Mouse (Mus musculus) neural tube, embryonic 13.5 days (tissue): Measurements from ENCODE around the gene 4930415O20Rik. TPM values are rescaled to one million over a fixed set of nuclear protein-coding genes. Genes with fewer than 3 reads are reported as not detected.

ENCODE experiments used
- ATAC-seq: fragments of 200-750 bp; cut with Nextera tagmentation; 2 replicates; pipeline ENCODE4 v1.8.0; 2017; ENCODE audit warnings: low read depth, mild to moderate bottlenecking, moderate TSS enrichment, moderate library complexity
- H3K27ac ChIP-seq: fragments of 300-500 bp; sonication (generic); replicated peaks from 2 replicates; pipeline ENCODE4 v1.5.1; 2015; ENCODE audit warnings: moderate library complexity, mild to moderate bottlenecking, inconsistent platforms
- H3K27me3 ChIP-seq: fragments of 300-500 bp; sonication (generic); 2 replicates; pipeline ENCODE4 v1.6.1; 2015; ENCODE audit warnings: mild to moderate bottlenecking, inconsistent platforms
- H3K36me3 ChIP-seq: fragments of 300-500 bp; sonication (generic); 2 replicates; pipeline ENCODE4 v1.6.1; 2015; ENCODE audit warnings: mild to moderate bottlenecking, inconsistent platforms
- H3K4me1 ChIP-seq: fragments of 300-500 bp; sonication (generic); replicated peaks from 2 replicates; pipeline ENCODE4 v1.6.1; 2015; ENCODE audit warnings: inconsistent platforms
- H3K4me2 ChIP-seq: fragments of 300-500 bp; sonication (generic); 2 replicates; pipeline ENCODE4 v1.6.1; 2015; ENCODE audit warnings: inconsistent platforms, mild to moderate bottlenecking, moderate library complexity
- H3K4me3 ChIP-seq: fragments of 300-500 bp; sonication (generic); 2 replicates; pipeline ENCODE4 v1.5.1; 2015; ENCODE audit warnings: mild to moderate bottlenecking, inconsistent platforms
- H3K9ac ChIP-seq: fragments of 300-500 bp; sonication (generic); 2 replicates; pipeline ENCODE4 v1.6.1; 2015; ENCODE audit warnings: moderate library complexity, mild to moderate bottlenecking, inconsistent platforms
- H3K9me3 ChIP-seq: fragments of 300-500 bp; sonication (generic); 2 replicates; pipeline ENCODE4 v1.6.1; 2016; ENCODE audit warnings: inconsistent platforms
- WGBS: fragments of 180-500 bp; shearing (Covaris S2); methylation state at CpG from one replicate; pipeline ENCODE4 v1.1.7; 2015; 5-methylcytosine and 5-hydroxymethylcytosine counted together
- polyA plus RNA-seq: library from polyadenylated mRNA; unstranded; fragments of >200 nt; fragmentation: Nextera tagmentation; extraction: Ambion mirVana; gene quantifications from 2 replicates; pipeline ENCODE4 v1.2.1, GENCODE M21; 2015

Gene 4930415O20Rik
- polyA plus RNA-seq, 1 experiment from 2014 or later: not detected

GRCm38 (mm10) chr15:98596609-98597008, 25.8 kb downstream of the 4930415O20Rik start:
- H3K27me3 ChIP-seq: no peaks in the 10 kb centered on the region
- no peak overlapping the region for H3K27ac ChIP-seq
- H3K9me3 ChIP-seq: no peaks in the 10 kb centered on the region
- 0 out of 2 replicates have a peak, but pooled peaks cover 4% of the 10 kb centered on the region for H3K4me1 ChIP-seq
- peaks cover 96% of the 10 kb centered on the region for H3K36me3 ChIP-seq
- no peak for ATAC-seq
- 95% methylated on average over 14 of the region's 14 CpGs for WGBS
- H3K4me2 ChIP-seq: no peak overlapping the region
- H3K4me3 ChIP-seq: no peak overlapping the region
- no peak overlapping the region for H3K9ac ChIP-seq

- Histone ChIP-seq H3K27me3 (no peaks in the 10 kb centered on the region), H3K4me1 (peaks cover 28% of the 10 kb centered on the region), H3K4me2 (no peak overlapping the region), H3K9ac (no peak overlapping the region), H3K27ac (no peak overlapping the region), H3K9me3 (no peaks in the 10 kb centered on the region), H3K4me3 (no peak overlapping the region), H3K36me3 (peaks cover 86% of the 10 kb centered on the region)
- WGBS: 83% methylated on average over 12 of the region's 12 CpGs
- no peak for ATAC-seq
Measured at GRCm38 (mm10) chr15:98600036-98600709, 29.4 kb downstream of the 4930415O20Rik start.

GRCm38 (mm10) chr15:98601832-98602190, 31.0 kb downstream of the 4930415O20Rik start:
- 84% methylated on average over 7 of the region's 7 CpGs for WGBS
- H3K9me3 ChIP-seq: no peaks in the 10 kb centered on the region
- H3K4me1 ChIP-seq: peaks cover 37% of the 10 kb centered on the region
- ATAC-seq: no peak
- no peaks in the 10 kb centered on the region for H3K27me3 ChIP-seq
- H3K4me2 ChIP-seq: peak overlapping the region; percentile 27
- H3K9ac ChIP-seq: peak overlapping the region; percentile 54; the same call in 1 of the 2 replicates
- peaks cover 70% of the 10 kb centered on the region for H3K36me3 ChIP-seq
- H3K27ac ChIP-seq: no peak overlapping the region
- no peak overlapping the region for H3K4me3 ChIP-seq

GRCm38 (mm10) chr15:98602191-98602881, 31.5 kb downstream of the 4930415O20Rik start:
- WGBS: 66% methylated on average over 13 of the region's 13 CpGs
- peaks cover 65% of the 10 kb centered on the region for H3K36me3 ChIP-seq
- no peak overlapping the region for H3K27ac ChIP-seq
- H3K4me3 ChIP-seq: no peak overlapping the region
- no peaks in the 10 kb centered on the region for H3K9me3 ChIP-seq
- no peak for ATAC-seq
- H3K4me1 ChIP-seq: peaks cover 42% of the 10 kb centered on the region
- no peaks in the 10 kb centered on the region for H3K27me3 ChIP-seq
- H3K4me2 ChIP-seq: peak overlapping the region; percentile 27
- H3K9ac ChIP-seq: peak overlapping the region; percentile 54

- WGBS: 54% methylated on average over 4 of the region's 4 CpGs
- H3K4me2 ChIP-seq: peak overlapping the region; percentile 27
Measured at GRCm38 (mm10) chr15:98602921-98603458, 32.2 kb downstream of the 4930415O20Rik start.

GRCm38 (mm10) chr15:98604041-98604575, 33.3 kb downstream of the 4930415O20Rik start:
- H3K4me2 ChIP-seq: no peak overlapping the region
- no peak for ATAC-seq
- WGBS: 94% methylated on average over 24 of the region's 24 CpGs

More at GRCm38 (mm10) chr15:98602921-98603458, 32.2 kb downstream of the 4930415O20Rik start:
- ATAC-seq: no peak
- Histone ChIP-seq H3K9ac (peak overlapping the region; percentile 54; the same call in 1 of the 2 replicates), H3K4me1 (peaks cover 49% of the 10 kb centered on the region), H3K4me3 (no peak overlapping the region), H3K27me3 (no peaks in the 10 kb centered on the region), H3K9me3 (no peaks in the 10 kb centered on the region), H3K36me3 (peaks cover 58% of the 10 kb centered on the region), H3K27ac (no peak overlapping the region)

GRCm38 (mm10) chr15:98606051-98606536, 35.3 kb downstream of the 4930415O20Rik start:
- Histone ChIP-seq H3K27ac (no peak overlapping the region), H3K36me3 (peaks cover 30% of the 10 kb centered on the region), H3K9ac (0 out of 2 replicates have a peak overlapping the region, but pooled peaks have one; percentile 17), H3K4me3 (no peak overlapping the region), H3K27me3 (no peaks in the 10 kb centered on the region), H3K9me3 (no peaks in the 10 kb centered on the region), H3K4me2 (no peak overlapping the region), H3K4me1 (peaks cover 63% of the 10 kb centered on the region)
- WGBS: 93% methylated on average over 12 of the region's 12 CpGs
- no peak for ATAC-seq

More at GRCm38 (mm10) chr15:98604041-98604575, 33.3 kb downstream of the 4930415O20Rik start:
- Histone ChIP-seq H3K4me1 (peaks cover 57% of the 10 kb centered on the region), H3K9me3 (no peaks in the 10 kb centered on the region), H3K27me3 (no peaks in the 10 kb centered on the region), H3K9ac (no peak overlapping the region), H3K4me3 (no peak overlapping the region), H3K27ac (no peak overlapping the region), H3K36me3 (peaks cover 48% of the 10 kb centered on the region)

- no peak overlapping the region for H3K4me3 ChIP-seq
- H3K36me3 ChIP-seq: peaks cover 24% of the 10 kb centered on the region
- no peaks in the 10 kb centered on the region for H3K27me3 ChIP-seq
- H3K4me2 ChIP-seq: peak overlapping the region; percentile 81
- no peak for ATAC-seq
- H3K9me3 ChIP-seq: no peaks in the 10 kb centered on the region
- WGBS: 70% methylated on average over 9 of the region's 9 CpGs
- 0 out of 2 replicates have a peak overlapping the region, but pooled peaks have one; percentile 92 for H3K27ac ChIP-seq
- peak overlapping the region; percentile 90; the same call in 1 of the 2 replicates for H3K9ac ChIP-seq
- H3K4me1 ChIP-seq: peaks cover 62% of the 10 kb centered on the region
Measured at GRCm38 (mm10) chr15:98606739-98607138, 35.9 kb downstream of the 4930415O20Rik start.

GRCm38 (mm10) chr15:98607557-98607956, 36.8 kb downstream of the 4930415O20Rik start:
- H3K4me2 ChIP-seq: peak overlapping the region; percentile 81
- WGBS: 17% methylated on average over 4 of the region's 4 CpGs
- peaks cover 54% of the 10 kb centered on the region for H3K4me1 ChIP-seq
- H3K9ac ChIP-seq: peak overlapping the region; percentile 90
- peaks cover 20% of the 10 kb centered on the region for H3K36me3 ChIP-seq
- H3K4me3 ChIP-seq: peak overlapping the region; percentile 77
- H3K27me3 ChIP-seq: no peaks in the 10 kb centered on the region
- ATAC-seq: no peak
- H3K9me3 ChIP-seq: no peaks in the 10 kb centered on the region
- H3K27ac ChIP-seq: peak overlapping the region; percentile 92; the same call in 1 of the 2 replicates

GRCm38 (mm10) chr15:98608058-98608783, 37.4 kb downstream of the 4930415O20Rik start:
- 11% methylated on average over 9 of the region's 10 CpGs for WGBS
- H3K27me3 ChIP-seq: no peaks in the 10 kb centered on the region
- no peak; the same call in none of the 2 replicates for ATAC-seq
- peak overlapping the region; percentile 90 for H3K9ac ChIP-seq
- peaks cover 15% of the 10 kb centered on the region for H3K36me3 ChIP-seq
- H3K9me3 ChIP-seq: no peaks in the 10 kb centered on the region
- peak overlapping the region; percentile 81 for H3K4me2 ChIP-seq
- H3K4me1 ChIP-seq: peaks cover 47% of the 10 kb centered on the region
- peak overlapping the region; percentile 77 for H3K4me3 ChIP-seq
- H3K27ac ChIP-seq: peak overlapping the region; percentile 92

- Histone ChIP-seq H3K9me3 (no peaks in the 10 kb centered on the region), H3K4me2 (peak overlapping the region; percentile 81), H3K36me3 (peaks cover 9% of the 10 kb centered on the region), H3K4me3 (peak overlapping the region; percentile 77), H3K4me1 (peaks cover 41% of the 10 kb centered on the region), H3K27ac (peak overlapping the region; percentile 92), H3K27me3 (no peaks in the 10 kb centered on the region), H3K9ac (peak overlapping the region; percentile 90)
- ATAC-seq: peak; percentile 40
- WGBS: 0% methylated on average over 8 of the region's 26 CpGs
Measured at GRCm38 (mm10) chr15:98608784-98609250, 38.0 kb downstream of the 4930415O20Rik start.
